Mouse (Mus musculus) G1E (cell line): Measurements from ENCODE around the gene Pick1. TPM values are rescaled to one million over a fixed set of nuclear protein-coding genes. Genes with fewer than 3 reads are reported as not detected.

ENCODE experiments used
- ATAC-seq: 2 replicates; pipeline ENCODE4 v1.8.0; 2016; ENCODE audit warnings: mild to moderate bottlenecking; ENCODE audit not compliant: insufficient number of reproducible peaks, poor library complexity, low FRiP score, severe bottlenecking; ENCODE audit errors: extremely low read depth
- DNase-seq: peaks from one replicate; pipeline ENCODE4 v3.0.0; 2012; ENCODE audit warnings: low spot score
- H3K27me3 ChIP-seq: 2 replicates; pipeline ENCODE4 v1.6.1; 2012; ENCODE audit warnings: mild to moderate bottlenecking, low read length, inconsistent platforms; ENCODE audit not compliant: insufficient read depth
- H3K36me3 ChIP-seq: replicated peaks from 2 replicates; pipeline ENCODE3; 2012; ENCODE audit warnings: mild to moderate bottlenecking, inconsistent platforms
- H3K4me1 ChIP-seq: 2 replicates; pipeline ENCODE4 v1.6.1; 2012; ENCODE audit warnings: low read depth, low read length, inconsistent platforms, mixed read lengths; ENCODE audit not compliant: insufficient read depth
- H3K4me3 ChIP-seq: 2 replicates; pipeline ENCODE4 v1.5.1; 2012; ENCODE audit warnings: low read depth, mild to moderate bottlenecking, inconsistent platforms, low read length, moderate library complexity, mixed read lengths
- H3K9me3 ChIP-seq: replicated peaks from 2 replicates; pipeline ENCODE4 v1.6.1; 2012; ENCODE audit warnings: inconsistent platforms
- CTCF ChIP-seq: IDR thresholded peaks from 2 replicates; pipeline ENCODE4 v1.5.1; 2012; ENCODE audit warnings: low read depth, low read length, inconsistent platforms, mixed read lengths
- GATA1 ChIP-seq: IDR thresholded peaks from 2 replicates; pipeline ENCODE4 v1.6.1; 2012; ENCODE audit warnings: borderline replicate concordance, low read length, inconsistent platforms, mixed read lengths
- GATA2 ChIP-seq: IDR thresholded peaks from 2 replicates; pipeline ENCODE4 v1.6.1; 2012; ENCODE audit warnings: low read depth, low read length, inconsistent platforms, borderline replicate concordance
- POLR2AphosphoS5 ChIP-seq: IDR thresholded peaks from 2 replicates; pipeline ENCODE4 v1.6.1; 2012; ENCODE audit warnings: low read depth, low read length, inconsistent platforms; ENCODE audit not compliant: insufficient replicate concordance
- TAL1 ChIP-seq: conservative IDR thresholded peaks from 2 replicates; pipeline ENCODE4 v1.6.1; 2012; ENCODE audit warnings: low read depth, low read length, inconsistent platforms, mixed read lengths
- polyA plus RNA-seq: library from polyadenylated mRNA; stranded (reverse); fragments of >175 nt; gene quantifications from 2 replicates; pipeline ENCODE4 v1.2.3, GENCODE M21; 2012
- total RNA-seq, 2 experiments: library from RNA; stranded (forward) in 1 of 2; stranded (reverse) in 1 of 2; fragments of 200-1000 nt in 1 of 2; fragments of >200 nt in 1 of 2; fragmentation: Nextera tagmentation in 1 of 2; gene quantifications; 2 replicates each; pipeline ENCODE4 v1.2.3; 2014 to 2017

The Pick1 gene
- total and polyA plus RNA-seq, 3 experiments = 10.2 to 19.7 (median 14.6) TPM

DNA sequence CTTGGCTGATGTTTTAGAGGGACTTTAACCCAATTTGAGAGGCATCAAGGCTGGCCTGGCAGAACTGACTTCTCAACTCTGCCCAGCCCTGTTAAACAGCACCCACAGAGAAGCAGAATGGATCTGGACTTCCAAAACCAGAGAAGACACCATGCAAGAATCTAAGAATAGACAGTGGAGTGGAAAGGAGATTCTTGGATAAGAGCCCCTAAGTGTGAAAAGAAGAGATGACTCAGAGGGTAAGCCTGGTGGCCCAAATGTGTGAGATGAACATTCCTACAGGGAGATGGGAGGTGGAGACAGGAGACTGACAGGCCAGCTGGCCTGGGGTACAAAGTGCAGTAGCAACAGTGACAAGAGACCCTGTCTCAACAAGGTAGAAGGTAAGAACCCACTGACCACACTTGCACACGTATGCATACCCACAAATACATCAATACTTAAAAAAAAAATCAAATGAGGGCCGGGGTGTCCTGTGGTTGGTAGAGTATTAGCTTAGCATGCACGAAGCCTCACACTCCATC lies 33.9 kb downstream of the Pick1 start:
- ATAC-seq = no peak
- H3K27me3 ChIP-seq = peaks cover 44% of the 10 kb centered on the region
- no peak for DNase-seq
- H3K4me3 ChIP-seq = no peak overlapping the region
- H3K36me3 ChIP-seq = no peaks in the 10 kb centered on the region
- no peaks in the 10 kb centered on the region for H3K4me1 ChIP-seq
- TF ChIP-seq POLR2AphosphoS5 = no peak
- no peak for TF ChIP-seq GATA2
- TF ChIP-seq GATA1 = no peak
- TF ChIP-seq TAL1 = no peak
- TF ChIP-seq CTCF = no peak
- H3K9me3 ChIP-seq = no peaks in the 10 kb centered on the region

DNA sequence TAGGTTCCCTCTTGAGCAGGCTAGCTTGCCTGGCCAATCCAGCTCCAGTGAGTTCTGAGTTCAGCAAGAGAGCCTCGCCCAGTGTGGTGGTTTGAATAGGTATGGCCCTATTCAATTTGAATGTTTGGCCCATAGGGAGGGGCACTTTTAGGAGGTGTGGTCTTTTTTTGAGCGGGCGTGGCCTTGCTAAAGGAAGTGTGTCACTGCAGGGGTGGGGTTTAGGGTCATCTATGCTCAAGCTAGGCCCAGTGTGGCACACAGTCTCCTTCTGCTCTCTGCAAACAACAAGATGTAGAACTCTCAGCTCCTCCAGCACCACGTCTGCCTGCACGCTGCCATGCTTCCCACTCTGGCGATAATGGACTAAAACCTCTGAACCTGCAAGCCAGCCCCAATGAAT lies 34.8 kb downstream of the Pick1 start:
- H3K4me3 ChIP-seq = no peak overlapping the region
- DNase-seq (no peak), ATAC-seq (no peak)
- H3K27me3 ChIP-seq = peaks cover 49% of the 10 kb centered on the region
- no peaks in the 10 kb centered on the region for H3K9me3 ChIP-seq
- TF ChIP-seq POLR2AphosphoS5 = no peak
- no peak for TF ChIP-seq TAL1
- TF ChIP-seq GATA2 = no peak
- TF ChIP-seq GATA1 = no peak
- TF ChIP-seq CTCF = no peak
- H3K4me1 ChIP-seq = no peaks in the 10 kb centered on the region
- H3K36me3 ChIP-seq = no peaks in the 10 kb centered on the region

DNA sequence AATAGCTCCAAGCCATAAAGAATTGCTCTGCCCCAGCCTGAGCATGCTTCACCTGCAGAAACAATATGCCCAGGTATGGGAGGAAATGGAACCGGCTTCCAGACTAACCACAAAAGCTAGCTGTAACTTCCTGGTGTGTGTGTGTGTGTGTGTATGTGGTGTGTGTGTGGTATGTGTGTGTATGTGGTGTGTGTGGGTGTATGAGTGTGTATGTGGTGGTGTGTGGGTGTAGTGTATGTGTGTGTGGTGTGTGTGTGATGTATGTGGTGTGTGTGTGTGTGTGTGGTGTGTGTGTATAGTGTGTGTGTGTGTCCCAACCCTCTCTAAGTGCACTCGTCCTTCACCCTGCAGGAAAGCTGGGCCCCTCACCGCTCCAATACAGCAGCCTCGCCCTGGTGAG lies 36.4 kb downstream of the Pick1 start:
- H3K27me3 ChIP-seq = peaks cover 53% of the 10 kb centered on the region
- no peak overlapping the region for H3K4me3 ChIP-seq
- 0 out of 2 replicates have a peak, but pooled peaks cover 2% of the 10 kb centered on the region for H3K4me1 ChIP-seq
- TF ChIP-seq POLR2AphosphoS5 = no peak
- DNase-seq = no peak
- ATAC-seq = no peak
- no peaks in the 10 kb centered on the region for H3K36me3 ChIP-seq
- no peaks in the 10 kb centered on the region for H3K9me3 ChIP-seq

DNA sequence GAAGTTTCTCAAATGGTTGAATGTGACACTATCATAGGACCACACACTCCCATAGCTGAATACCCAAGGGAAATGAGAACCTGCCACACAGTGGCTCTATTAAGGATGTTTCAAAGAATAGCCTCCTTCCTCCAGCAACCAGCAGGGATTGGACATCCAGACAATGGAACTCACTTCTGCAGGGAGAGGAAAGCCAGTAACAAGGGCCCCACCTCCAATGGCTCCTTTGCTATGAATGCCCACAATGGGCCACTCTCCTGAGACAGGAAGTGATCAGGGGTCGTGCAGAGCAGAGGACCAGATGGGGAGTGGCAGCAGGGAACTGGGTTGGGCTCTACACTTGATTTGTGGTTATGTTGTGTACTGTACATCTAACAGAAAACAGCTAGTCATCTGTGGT lies 39.5 kb downstream of the Pick1 start:
- peaks cover 60% of the 10 kb centered on the region for H3K27me3 ChIP-seq
- no peak for DNase-seq
- TF ChIP-seq GATA1 = no peak
- TF ChIP-seq CTCF = no peak
- TF ChIP-seq TAL1 = no peak
- TF ChIP-seq GATA2 = no peak
- TF ChIP-seq POLR2AphosphoS5 = no peak

DNA sequence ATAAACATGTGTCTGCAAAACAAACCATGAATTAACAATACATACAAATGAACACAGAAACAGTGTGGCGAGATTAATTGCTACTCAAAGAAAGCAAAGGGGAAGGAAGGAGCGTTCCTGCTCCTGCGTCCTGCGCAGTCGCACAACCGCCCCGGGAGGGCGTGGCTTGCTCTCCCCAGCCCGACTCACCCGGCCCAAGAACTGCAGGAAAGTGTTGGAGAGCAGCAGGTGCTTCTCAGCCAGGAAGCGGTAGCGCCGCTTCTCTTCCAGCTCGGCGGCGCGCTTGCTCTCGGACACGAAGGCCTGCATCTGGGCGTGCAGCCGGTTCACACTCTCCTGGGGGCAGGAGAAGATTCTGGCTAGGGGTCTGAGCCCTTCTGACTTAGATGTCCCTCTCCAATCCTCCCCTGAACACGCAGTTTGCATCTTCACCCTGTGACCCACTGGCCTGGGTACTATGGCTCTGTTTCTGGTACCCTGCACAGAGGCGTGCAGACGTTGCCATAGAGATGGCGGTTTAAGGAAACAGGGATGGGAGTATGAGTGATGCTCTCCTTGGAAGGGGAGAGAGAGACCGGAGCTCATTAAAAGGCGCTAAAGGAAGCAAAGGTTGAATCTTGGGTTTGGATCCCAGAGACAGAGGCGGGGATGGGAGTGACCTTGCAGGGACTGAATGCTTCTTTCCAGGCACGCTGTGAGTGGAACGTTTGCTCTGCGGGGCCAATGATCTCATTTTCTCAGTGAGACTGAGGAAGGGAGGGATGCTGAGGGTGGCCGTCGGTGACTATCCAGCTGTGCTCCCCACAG lies 41.5 kb downstream of the Pick1 start:
- TF ChIP-seq POLR2AphosphoS5 (no peak), CTCF (no peak), GATA1 (no peak), TAL1 (no peak), GATA2 (no peak)
- Histone ChIP-seq H3K36me3 (no peaks in the 10 kb centered on the region), H3K4me1 (peaks cover 10% of the 10 kb centered on the region; the same call in 1 of the 2 replicates), H3K4me3 (no peak overlapping the region), H3K27me3 (peaks cover 64% of the 10 kb centered on the region), H3K9me3 (no peaks in the 10 kb centered on the region)
- DNase-seq = no peak
- ATAC-seq = no peak

More for the DNA sequence above, 39.5 kb downstream of the Pick1 start:
- peaks cover 10% of the 10 kb centered on the region; the same call in 1 of the 2 replicates for H3K4me1 ChIP-seq
- H3K36me3 ChIP-seq = no peaks in the 10 kb centered on the region
- ATAC-seq = no peak
- H3K4me3 ChIP-seq = no peak overlapping the region
- no peaks in the 10 kb centered on the region for H3K9me3 ChIP-seq

DNA sequence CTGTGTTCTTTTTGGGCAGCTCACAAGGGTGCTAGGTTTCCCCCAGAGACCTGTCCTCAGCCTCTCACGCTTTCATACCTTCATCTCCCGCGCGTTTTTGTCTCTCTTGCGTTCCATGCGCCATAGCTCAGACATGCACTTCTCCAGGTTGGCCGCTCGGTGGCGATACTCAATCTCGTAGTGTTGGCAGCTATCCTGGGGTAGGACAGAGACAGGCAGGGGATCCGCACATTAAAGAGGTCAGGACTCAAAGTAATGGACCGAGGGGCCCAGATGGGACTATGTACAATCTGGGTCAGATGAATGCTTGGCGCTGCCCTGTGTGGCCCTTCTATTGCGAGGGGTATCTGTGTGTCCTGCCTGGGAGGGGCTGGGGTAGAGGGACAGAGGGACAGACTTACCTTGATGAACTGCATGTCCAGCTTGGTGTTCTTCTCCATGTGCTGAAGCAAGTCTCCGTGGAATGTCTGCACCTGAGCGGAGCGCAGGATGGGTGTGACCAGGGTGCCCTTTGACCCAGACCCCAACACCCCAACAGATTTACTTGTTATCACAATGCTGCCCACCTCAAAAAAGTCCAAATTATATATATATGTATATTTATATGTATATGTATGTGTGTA lies 42.3 kb downstream of the Pick1 start:
- Histone ChIP-seq H3K36me3 (no peaks in the 10 kb centered on the region), H3K27me3 (peaks cover 64% of the 10 kb centered on the region), H3K4me1 (peaks cover 10% of the 10 kb centered on the region; the same call in 1 of the 2 replicates), H3K4me3 (no peak overlapping the region), H3K9me3 (no peaks in the 10 kb centered on the region)
- TF ChIP-seq GATA2 (no peak), POLR2AphosphoS5 (no peak), CTCF (peak; percentile 45; the same call in 1 of the 2 replicates)
- ATAC-seq (no peak), DNase-seq (no peak)

DNA sequence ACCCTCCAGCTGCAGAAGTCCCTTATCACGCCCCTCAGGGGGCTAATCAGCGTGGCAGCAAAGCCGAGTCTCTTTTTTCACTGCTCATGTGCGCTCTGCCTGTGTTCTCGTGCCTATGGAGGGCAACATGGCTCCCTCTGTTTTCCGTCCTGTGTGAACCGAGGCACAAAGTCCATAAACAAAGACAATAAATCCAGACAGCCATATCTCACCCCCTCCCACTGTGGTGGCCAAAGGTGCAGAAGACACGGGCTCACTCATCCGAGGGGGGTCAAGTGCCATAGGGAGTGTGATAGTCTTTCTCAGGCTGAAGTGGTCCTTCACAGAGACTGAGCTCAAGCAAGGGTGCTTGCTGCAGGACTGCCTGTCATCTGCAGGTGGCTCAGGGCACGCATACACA lies 44.0 kb downstream of the Pick1 start:
- H3K4me3 ChIP-seq = no peak overlapping the region
- ATAC-seq (no peak), DNase-seq (no peak)
- H3K27me3 ChIP-seq = peaks cover 49% of the 10 kb centered on the region
- no peaks in the 10 kb centered on the region for H3K36me3 ChIP-seq
- no peaks in the 10 kb centered on the region for H3K9me3 ChIP-seq
- peaks cover 12% of the 10 kb centered on the region; the same call in 1 of the 2 replicates for H3K4me1 ChIP-seq
- TF ChIP-seq POLR2AphosphoS5 (no peak), TAL1 (no peak), GATA1 (no peak), CTCF (no peak), GATA2 (no peak)
